Mouse (Mus musculus): ENCODE results near the gene Kif13a.

Gene Kif13a

GRCm38 (mm10) chr13:46776636-46777305 is 152.9 kb downstream of the Kif13a start:
- DNase-seq (ENCODE audit: low spot score), result no peak

DNA sequence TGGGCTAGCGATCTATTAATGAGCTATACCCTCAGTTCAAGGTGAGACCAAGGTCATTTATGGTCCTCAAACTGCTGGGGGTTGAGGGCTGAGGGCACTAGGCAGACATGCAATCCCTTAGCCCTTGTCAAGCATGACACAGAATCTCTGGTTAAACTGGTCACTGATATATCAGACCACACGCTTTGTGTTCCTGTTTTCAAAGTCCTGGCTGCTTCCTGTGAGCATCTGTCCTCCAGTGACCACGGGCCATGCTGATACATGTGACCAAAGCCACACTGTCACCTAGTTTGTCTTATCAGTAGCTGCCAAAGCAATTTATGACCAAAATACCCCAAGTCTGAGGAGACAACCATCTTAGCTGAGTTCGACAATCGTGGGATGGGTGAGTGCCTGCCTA is 154.7 kb downstream of the Kif13a start:
- no peak for DNase-seq (ENCODE audit: low spot score)

GRCm38 (mm10) chr13:46772581-46772980 is 157.1 kb downstream of the Kif13a start:
- no peak for DNase-seq (ENCODE audit: low spot score)

DNA sequence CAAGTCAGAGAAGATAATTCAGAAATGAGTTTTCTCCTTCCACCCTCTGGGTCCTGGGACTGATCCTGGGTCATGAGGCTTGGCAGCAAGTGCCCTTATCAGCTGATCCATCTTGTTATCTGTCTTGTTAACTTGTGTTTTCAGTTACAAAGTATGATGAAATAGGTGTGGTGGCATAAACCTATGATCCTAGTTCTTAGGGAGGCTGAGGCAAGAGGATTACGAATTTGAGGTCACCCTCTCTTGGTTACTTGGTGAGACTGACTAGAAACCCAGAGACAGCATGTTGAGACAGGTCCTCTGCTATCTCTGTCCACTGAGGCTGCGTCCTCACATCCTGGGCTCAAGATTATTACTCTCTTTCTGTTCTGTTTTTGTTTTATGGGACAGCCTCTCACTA is 164.3 kb downstream of the Kif13a start:
- no peak for DNase-seq (ENCODE audit: low spot score)

DNA sequence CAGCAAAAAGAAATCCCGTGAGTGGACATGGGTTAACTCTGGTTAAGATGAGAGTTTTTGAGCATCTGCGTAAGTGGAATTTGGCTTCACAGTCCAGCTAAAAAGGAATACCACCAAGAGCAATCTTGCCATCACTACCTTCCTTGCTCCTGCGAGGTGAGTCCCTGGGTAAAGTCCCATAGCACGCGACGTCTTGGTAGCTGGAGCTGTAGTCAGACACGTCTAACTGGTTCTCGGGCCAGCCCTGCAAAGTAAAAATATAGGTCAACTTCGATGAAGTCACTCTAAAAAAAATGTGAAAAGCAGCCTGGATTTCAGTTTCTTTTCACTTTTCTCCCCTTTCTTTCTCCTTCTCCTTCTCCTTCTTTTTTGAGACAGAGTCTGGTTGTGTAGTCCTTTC is 166.5 kb downstream of the Kif13a start:
- DNase-seq (ENCODE audit: low spot score), result no peak

GRCm38 (mm10) chr13:46760921-46761320 is 168.7 kb downstream of the Kif13a start:
- DNase-seq (ENCODE audit: low spot score), result no peak

DNA sequence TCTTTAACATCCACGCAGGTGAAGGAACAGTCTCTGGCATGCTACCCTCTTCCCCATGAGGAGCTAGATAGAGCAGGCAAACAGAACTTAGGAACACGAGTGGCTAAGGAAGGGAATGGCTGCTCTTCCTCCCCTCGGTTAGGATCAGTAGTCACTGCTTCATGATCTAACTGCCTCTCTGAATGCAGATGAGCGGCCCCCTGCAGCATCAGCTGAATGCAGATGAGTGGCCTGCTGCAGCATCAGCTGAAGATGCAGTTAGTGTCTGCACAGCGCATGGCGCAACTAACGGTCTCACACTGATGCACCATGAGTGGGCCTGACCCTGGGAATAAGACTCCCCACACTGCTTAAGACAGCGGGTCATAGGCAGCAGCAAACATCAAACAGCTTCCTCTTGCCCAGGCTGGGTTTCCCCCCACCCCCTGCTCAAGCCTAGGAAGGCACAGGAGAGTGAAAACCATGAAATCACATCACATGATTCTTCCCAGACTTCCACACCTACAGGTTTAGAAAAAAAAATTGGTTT is 170.3 kb downstream of the Kif13a start:
- DNase-seq (ENCODE audit: low spot score), result no peak

GRCm38 (mm10) chr13:46758627-46759026 is 171.0 kb downstream of the Kif13a start:
- DNase-seq (ENCODE audit: low spot score), result no peak

DNA sequence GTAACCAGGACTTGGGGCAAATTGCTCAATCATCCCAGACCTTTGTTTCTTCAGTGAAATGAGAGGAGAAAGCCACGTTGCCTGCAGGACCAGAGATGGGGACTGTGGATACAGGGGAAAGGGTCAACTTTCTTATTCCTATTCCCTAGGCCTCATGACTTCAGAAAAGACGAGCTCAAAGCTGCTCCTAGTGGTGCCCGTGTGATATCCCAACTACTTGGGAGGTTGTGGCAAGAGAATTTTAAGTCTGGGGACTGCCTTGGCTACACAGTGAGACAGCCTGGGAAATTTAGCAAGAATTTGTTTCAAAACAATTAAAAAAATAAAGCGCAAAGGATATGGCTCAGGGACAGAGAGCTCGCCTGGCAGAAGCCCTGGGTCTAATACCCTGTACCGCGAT is 171.7 kb downstream of the Kif13a start:
- DNase-seq (ENCODE audit: low spot score), result no peak

GRCm38 (mm10) chr13:46753294-46753693 is 176.4 kb downstream of the Kif13a start:
- no peak for DNase-seq (ENCODE audit: low spot score)

DNA sequence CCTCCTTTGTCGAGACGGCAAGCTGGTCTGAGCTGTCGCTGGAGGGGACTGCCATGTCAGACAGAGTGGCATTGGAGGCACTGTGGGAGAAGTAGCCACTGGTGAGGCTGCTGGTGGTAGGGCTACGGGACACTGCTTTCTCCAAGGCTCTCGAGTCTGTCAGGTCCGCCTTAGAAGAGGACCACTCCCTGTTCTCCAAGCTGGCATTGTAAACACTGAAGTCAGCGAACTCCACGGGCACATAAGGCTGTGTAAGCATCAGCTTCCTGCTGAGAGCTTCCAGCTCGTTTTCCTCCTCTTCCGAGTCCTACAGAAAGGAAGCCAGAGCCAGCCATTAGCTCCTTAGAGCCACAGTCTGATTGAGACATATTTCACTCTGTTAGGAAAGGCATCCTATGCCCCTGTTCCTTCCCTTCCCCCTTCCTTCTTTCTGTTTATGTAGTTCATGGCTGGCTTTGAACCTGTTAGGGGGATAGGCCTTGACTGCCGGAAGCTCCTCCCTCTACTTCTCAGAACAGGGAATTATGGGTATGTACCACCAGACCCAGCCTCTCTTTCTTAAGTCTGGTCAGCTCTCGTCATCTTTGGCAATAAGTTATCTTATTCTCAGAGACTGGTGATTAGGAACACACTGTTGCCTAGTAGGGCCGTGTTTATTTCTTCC is 177.0 kb downstream of the Kif13a start:
- DNase-seq (ENCODE audit: low spot score), result no peak

GRCm38 (mm10) chr13:46748138-46748873 is 181.4 kb downstream of the Kif13a start:
- no peak for DNase-seq (ENCODE audit: low spot score)

- DNase-seq (ENCODE audit: low spot score), result no peak
These were observed 185.8 kb downstream of the Kif13a start for GRCm38 (mm10) chr13:46743821-46744220.

DNA sequence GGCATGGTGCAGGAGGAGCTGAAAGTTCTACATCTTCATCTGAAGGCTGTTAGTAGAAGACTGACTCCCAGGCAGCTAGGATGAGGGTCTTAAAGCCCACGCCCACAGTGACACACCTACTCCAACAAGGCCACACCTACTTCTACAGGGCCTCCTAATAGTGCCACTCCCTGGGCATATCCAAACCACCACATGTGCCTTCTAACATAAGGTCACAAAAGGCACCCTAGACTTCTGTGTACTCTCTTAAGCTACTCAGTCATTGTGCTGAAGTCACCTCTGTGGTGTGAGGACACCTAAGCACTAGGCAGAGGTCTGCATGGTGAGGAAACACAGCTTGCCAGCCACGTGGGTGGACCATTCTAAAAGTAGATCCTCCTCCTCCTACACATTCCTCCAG is 187.3 kb downstream of the Kif13a start:
- DNase-seq (ENCODE audit: low spot score), result no peak

- no peak for DNase-seq (ENCODE audit: low spot score)
These were observed 190.2 kb downstream of the Kif13a start for GRCm38 (mm10) chr13:46739426-46739825.

GRCm38 (mm10) chr13:46737482-46737881 is 192.2 kb downstream of the Kif13a start:
- no peak for DNase-seq (ENCODE audit: low spot score)

- no peak for DNase-seq (ENCODE audit: low spot score)
These were observed 193.2 kb downstream of the Kif13a start for GRCm38 (mm10) chr13:46736479-46736865.

GRCm38 (mm10) chr13:46735808-46736478 is 193.7 kb downstream of the Kif13a start:
- no peak for DNase-seq (ENCODE audit: low spot score)

DNA sequence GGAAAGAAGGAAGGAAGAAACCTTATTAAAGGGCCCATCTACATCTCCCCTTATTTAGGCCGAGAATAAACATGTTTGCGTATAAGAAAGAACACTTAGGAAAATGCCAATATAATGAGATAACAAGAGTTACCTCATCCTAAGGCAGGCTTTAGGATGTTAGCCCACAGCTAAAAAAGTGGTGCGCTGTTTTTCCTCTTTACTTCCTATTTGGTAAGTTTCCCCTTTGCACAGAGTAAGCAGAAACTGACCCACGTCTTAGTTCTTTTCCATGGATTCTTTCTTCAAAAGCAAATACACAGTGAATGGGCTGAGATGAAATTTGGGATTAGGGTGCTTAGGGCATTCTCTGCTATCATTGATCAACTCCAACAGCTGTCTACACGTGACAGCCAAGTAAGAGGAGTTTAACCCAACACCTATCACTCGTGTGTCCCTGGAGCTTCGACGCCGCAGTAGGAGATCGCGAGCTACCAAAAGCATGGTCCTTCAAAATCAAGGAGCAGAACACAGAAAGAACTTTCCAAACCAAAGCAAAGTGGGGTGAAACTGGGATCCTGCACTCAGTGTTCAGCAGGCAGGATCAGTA is 194.4 kb downstream of the Kif13a start:
- DNase-seq (ENCODE audit: low spot score), result no peak

- no peak for DNase-seq (ENCODE audit: low spot score)
These were observed 199.7 kb downstream of the Kif13a start for GRCm38 (mm10) chr13:46729998-46730397.

DNA sequence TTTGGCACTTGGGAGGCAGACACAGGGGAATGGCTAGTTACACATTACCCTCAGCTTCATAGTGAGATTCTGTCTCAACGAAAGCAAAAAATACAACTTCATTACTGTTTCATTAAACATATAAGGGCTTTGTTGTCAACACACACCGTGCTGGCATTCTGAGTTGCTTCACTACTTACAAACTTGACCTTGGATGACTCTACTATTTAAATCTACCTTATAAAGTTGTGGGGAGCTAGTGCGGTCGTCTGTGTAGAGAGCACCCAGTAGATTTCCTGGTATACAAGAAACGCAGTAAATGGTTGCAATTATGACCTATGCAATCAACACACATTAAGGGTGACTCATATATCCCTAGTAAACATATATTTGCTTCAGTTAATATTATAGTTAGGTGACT is 201.3 kb downstream of the Kif13a start:
- no peak for DNase-seq (ENCODE audit: low spot score)

GRCm38 (mm10) chr13:46727837-46728268 is 201.8 kb downstream of the Kif13a start, which contains the start of gene Nup153:
Gene Nup153, minus strand, starts transcription at chr13:46727940.
- DNase-seq (ENCODE audit: low spot score), result peak; percentile 99
